Mouse (Mus musculus): ENCODE measurements at regions not wholly inside any gene's neighbourhood (a gene's known extent, or its start where the extent isn't known, plus 50 kb on each side); places are given as distances from the start of the nearest gene placed in this dataset.

DNA sequence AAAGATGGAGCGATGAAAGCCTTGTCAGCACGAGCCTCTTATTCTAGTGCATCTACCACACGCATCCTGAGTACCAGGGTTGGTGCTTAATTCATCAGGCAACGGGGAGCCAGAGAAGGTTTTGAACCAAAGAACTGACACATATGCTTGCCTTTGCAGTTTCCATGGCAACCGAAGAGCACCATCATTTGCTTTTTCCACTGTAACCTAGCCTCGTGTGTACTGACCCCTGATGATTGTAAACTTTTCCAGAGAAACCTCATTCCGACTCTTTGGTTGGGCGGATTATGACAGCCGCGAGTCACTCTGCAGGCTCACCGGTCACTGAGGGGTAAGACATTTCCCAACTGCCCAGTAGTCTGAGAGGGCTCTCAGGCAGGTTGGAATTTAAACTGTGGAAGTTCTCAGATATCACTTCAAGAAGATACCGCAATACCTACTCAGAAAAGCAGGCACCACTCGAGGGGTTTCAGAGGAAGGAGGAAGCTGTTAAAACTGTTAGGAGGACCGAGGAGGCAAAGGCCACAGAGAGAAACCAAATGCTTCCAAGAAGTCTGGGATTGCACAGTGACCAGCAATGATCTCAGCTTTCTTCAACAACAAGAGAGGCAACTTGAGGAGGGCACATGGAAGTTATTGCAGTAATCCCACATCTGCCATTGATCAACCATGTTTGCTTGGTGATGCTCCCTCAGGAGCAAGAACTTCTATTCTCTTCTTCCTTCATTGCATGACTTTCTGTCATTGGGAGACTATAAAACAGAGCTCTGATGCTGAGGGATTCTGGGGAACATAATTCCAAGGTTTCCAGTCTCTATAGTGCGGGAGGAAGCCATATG is 117.8 kb downstream of the Cartpt start:
- ATAC-seq (ENCODE audit: insufficient number of reproducible peaks, low FRiP score, low TSS enrichment), result no peak

DNA sequence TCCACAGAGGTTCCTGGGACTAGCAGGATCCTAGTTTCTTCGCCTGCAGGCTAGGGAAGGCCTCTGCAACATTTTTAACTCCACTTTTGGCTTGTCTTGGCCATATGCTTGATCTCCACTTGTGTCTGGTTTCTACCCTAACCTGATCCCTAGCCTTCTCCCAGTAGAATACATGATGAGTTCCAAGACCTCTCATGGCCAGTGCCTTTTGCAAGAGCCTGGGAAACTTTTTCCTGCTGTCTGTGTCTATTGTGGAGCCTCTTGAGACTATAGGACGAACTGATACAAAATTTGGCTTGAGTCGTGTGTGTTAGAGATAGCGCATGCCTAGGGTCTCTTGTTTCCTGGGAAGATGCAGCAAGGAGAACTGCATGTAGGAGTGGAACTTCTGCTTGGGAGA is 119.3 kb downstream of the Cartpt start:
- no peak for ATAC-seq (ENCODE audit: insufficient number of reproducible peaks, low FRiP score, low TSS enrichment)

DNA sequence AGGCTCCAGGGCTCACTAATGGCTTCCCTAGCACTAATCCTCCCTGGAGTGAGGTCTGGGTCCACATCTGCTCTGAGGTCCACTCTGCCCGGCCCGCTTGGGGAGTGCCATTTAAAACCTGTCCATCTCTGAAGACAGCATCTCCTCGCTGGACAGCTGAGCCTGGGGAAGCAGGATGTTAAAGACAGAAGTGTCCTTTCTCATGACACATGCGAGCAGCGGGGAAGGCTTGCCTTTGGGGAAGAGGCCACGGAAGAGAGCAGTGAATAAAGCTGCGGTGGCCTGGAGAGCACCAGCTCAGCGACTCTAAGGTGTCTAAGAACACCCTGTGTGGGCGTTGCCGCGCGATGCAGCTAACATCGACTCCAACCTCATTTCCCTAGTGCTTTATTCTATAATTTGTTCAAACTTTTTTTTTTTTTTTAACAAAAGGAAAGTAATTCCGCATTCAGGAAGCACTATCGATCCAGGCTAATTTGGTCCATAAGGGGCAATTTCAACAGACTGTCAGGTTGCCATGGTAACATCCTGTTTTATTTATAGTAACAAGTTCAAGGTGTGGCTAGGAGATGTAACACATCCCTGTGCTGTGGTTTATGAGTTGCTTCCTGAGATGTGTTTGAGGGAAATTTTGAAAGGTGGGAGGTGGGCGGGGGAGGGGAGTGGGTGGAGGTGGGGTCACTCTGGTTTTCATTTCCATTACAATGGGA is 120.0 kb downstream of the Cartpt start:
- no peak for ATAC-seq (ENCODE audit: insufficient number of reproducible peaks, low FRiP score, low TSS enrichment)

DNA sequence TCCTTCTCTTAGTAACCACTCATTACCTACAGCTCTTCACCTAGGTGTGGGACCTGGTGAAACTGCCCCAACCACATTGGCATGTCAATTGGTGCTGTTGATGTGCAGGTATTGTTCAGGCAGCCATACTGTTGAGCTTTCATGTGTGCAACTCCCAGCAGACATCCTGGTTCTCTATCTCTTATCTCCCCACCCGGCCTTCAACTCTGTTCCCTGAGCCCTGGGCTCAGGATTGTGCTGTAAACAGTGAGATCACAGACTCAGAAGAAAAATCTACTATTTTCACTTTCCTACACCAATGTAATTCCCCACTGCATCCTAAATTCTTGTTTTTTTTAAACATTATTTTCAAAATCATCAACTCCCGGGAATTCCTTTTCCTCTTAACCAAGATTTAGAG is 122.1 kb downstream of the Cartpt start:
- ATAC-seq (ENCODE audit: insufficient number of reproducible peaks, low FRiP score, low TSS enrichment), result no peak

DNA sequence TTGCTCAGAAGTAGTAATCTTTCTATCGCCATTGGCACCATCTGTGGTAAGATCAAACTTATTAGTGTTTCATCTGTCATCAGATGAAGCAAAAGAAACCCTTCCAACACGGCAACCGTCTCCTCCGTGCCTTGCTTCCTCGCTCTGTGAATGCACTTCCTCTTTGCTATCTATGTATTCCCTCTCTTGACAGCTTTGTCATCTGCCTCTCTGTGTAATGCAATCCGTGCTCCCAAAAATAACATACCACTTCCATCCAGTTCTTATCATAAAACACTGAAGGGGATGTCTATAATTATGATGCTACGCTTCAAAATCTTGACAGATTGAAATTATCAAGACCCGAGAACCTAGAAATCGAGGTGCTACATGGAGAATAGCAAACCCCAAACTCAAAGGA is 123.2 kb downstream of the Cartpt start:
- ATAC-seq (ENCODE audit: insufficient number of reproducible peaks, low FRiP score, low TSS enrichment), result no peak

DNA sequence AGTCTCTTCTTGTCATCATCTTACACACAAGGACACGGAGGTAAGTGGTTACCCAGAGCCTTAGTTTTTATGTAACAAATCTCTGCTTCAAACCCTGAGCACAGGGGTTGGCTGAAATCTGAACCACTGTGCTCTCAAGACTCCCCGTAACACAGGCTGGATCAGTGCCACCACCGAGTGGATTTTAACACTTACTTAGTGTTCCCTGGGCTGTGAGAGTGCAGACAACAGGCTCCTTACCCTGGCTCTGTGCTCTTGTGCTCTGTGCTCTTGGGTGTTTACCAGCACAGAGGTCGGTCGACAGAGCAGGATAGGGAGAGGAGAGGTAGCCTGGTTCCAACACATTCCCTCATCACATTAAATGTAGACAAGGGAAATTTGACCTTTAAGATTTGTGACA is 134.9 kb downstream of the Cartpt start:
- no peak for ATAC-seq (ENCODE audit: insufficient number of reproducible peaks, low FRiP score, low TSS enrichment)

DNA sequence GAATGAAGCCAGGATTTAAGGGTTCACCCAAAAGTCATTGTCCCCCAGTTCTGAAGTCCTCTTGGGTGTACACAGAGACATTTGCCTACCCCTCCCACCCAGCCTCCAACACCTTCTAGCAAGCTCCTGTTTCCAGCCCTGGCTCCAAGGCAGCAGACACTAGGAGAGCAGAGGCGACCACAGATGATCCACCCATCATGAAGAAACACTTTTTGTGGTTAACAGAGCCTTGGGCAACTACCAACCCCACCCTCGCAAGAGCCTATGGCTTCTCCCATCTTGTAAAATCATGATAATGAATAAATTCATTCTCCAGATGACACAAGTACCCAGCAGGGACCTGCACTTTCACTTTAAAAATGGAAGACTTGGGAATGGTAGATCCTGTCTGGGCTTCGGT is 136.1 kb downstream of the Cartpt start:
- no peak for ATAC-seq (ENCODE audit: insufficient number of reproducible peaks, low FRiP score, low TSS enrichment)

DNA sequence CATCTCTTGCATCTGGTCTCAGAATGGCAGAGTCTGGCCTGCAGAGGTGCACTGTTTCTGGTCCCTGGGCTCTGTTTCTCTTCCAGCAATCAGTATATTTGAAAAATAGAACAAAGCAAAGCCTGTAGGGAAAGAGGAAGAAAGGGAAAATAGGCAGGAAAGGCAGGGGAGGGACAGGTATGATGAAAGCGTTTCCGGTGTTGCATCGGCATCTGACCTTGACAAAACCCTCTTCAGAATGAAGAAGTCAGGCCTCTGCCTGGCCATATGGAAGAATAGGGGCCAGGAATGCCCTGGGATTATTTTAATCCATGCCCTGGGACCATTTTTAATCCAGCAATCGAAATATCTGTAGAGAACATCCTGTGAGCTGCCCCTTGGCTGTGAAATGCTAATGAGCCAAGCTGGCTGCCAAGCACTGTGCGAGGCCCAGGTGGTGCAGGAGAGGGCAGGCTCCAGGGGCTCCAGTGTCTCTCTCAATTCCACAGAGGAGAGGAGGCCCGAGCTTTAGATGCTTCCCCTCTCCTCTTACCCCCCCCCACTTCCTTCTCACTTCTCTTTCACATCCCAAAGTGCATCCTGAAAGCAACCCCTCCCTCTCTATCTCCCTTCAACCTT is 136.7 kb downstream of the Cartpt start:
- no peak for ATAC-seq (ENCODE audit: insufficient number of reproducible peaks, low FRiP score, low TSS enrichment)

DNA sequence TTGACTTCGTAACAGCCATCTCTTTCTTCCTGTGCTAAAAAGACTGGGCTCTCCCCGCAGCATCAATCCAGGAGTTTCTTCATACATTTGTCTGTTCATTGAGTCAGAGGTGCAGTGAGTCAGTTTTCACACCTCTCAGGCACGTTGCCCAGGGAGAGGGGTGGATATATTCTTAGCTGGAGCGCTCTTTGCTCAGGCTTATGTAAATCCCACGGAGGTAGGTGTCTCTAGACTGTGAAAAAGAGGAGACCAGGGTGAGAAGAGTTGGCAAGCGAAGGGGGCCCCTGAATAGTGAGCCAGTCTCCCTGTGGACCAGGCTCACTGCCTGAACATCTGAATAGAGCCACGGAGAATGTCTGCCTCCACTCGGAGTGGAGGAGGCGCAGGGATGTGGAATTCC is 139.0 kb downstream of the Cartpt start:
- no peak for ATAC-seq (ENCODE audit: insufficient number of reproducible peaks, low FRiP score, low TSS enrichment)

DNA sequence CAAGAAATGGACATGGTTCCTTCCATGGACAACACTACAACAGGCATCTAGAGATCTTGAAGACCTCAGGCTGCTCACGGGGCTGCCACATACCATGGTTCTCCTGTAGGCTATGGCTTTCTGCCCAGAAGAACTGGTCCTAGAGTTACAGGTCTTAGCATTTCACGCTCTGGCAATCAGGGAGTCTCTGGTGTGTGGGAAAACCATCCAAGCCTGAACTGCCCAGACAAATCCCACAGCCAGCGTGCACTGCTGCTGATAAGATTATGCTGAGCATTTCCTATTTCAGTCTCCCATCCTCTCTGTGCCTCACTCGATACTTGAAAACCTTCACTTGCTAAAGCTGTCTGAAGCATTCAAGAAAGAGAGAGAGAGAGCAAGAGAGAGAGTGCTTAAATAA is 139.5 kb downstream of the Cartpt start:
- no peak for ATAC-seq (ENCODE audit: insufficient number of reproducible peaks, low FRiP score, low TSS enrichment)

DNA sequence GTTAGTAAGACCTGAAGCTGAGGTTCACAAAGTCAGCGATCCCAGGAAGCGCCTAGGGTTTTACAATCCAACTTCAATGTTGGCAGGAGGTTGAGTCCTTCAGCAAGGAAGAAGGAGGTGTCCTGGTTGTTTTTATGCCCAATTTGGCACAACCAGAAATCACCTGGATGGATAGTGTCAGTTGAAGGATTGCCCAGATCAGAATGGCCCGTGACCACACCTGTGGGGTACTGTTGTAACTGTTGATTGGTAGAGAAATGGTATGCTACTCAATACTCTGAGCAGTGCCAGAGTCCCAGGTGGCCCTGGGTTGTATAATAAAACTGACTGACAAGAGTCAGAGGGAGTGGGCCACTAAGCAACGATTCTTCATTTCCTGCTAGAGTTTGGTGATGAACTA is 140.2 kb downstream of the Cartpt start:
- no peak for ATAC-seq (ENCODE audit: insufficient number of reproducible peaks, low FRiP score, low TSS enrichment)

DNA sequence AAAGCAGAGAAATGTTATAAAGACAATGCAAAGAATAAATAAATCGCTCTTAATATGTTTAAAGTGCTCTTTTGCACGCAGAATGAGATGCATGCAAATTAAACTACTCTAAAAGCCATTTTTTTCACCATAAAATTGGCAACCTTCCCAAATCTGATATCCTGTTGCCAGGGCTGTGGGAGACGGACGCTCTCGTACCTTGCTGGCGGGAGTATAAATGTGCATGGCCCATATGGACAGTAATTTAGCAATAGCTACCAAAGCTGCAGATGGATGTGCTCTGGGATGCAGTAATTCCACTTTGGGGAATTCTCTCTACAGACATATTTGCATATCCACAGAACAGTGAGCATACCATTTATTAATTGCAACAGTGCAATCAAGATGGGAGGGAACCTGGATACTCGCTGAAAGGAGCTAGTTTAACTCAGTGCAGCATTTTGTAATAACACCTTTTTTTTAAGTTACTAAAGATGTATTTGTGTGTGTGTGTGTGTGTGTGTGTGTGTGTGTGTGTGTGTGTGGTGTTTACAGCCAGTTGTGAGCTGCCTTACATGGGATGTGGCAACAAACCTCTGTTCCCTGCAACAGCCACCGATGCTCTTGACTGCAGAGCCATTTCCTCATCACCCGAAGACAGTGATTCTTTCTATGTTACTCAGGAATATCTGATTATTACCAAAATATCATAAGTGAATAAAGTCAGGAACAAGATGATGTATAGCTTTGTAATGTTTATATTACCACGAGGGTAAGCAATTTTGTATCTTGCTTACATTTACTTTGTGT is 141.4 kb downstream of the Cartpt start:
- 0 out of 2 replicates have a peak, but pooled peaks have one; percentile 52 for ATAC-seq (ENCODE audit: insufficient number of reproducible peaks, low FRiP score, low TSS enrichment)

DNA sequence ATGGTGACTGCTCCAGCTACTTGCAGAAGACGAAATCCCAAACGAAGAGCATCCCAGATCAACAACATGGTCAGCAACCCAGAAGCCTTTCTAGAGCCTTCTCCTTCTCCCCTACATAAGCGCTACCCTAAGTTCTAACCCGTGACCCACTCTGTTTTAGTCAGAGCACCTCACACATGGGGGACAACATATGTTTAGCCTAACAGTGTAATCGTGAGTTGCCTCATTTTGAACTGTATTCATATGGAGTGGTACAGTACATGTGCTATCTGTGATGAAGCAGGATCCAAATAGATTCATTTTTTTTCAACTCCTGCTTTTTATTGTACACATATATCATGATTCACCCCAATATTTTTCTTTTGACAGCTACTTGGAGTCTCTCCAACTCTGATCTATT is 146.2 kb downstream of the Cartpt start:
- ATAC-seq (ENCODE audit: insufficient number of reproducible peaks, low FRiP score, low TSS enrichment), result no peak

DNA sequence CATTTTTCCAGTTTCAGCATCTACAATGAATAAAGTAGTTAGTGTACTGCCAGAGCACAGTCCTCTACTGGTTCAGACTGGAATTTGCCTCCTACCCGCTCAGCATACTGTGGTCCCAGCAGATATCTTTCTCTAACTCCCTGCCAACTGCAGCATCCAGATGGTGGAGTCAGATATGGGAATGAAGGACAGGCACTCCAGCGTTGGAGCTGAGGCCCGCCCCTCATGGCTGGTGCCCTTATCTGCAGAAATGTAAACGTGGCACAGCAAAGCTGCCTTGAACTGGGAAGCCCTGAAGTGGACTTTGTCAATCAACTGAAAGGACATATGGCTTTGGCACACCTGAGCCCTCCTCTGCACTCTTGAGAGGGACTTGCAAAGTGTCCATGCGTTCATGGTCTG is 146.6 kb downstream of the Cartpt start:
- ATAC-seq (ENCODE audit: insufficient number of reproducible peaks, low FRiP score, low TSS enrichment), result no peak

DNA sequence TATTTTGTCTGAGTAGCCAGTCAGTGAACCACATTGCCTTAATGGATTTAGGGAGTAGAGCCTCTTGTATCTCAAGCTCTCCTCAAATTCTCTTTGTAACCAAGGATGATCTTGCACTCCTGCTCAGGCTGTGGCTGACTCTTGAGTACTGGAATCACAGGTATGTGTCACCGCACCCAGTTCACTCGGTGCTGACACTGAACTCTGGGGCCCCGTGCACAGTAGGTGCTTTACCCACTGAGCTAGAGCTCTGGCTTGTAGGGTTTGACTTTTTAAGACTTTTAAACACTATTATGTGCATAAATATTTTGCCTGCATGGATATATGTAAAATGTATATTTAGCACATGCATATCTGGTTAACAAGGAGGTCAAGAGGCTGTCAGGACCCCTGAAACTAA is 147.4 kb downstream of the Cartpt start:
- ATAC-seq (ENCODE audit: insufficient number of reproducible peaks, low FRiP score, low TSS enrichment), result no peak

DNA sequence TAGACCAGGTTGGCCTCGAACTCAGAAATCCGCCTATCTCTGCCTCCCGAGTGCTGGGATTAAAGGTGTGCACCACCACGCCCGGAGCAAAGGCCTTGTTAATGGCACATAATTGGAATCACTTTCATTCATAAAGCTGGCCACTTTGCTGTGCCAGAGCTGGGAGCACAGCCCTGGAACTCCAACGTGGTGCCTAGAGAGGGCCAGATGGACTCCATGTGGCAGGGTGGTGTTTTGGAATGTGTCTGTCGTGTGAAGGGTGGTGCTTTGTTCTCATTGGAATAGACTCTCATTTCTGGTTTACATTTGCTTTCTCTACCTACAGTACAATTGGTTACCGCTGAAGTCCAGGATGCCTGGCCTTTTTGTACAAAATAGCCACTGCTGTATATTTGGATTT is 150.2 kb downstream of the Cartpt start:
- peak; percentile 90 for ATAC-seq (ENCODE audit: insufficient number of reproducible peaks, low FRiP score, low TSS enrichment)

DNA sequence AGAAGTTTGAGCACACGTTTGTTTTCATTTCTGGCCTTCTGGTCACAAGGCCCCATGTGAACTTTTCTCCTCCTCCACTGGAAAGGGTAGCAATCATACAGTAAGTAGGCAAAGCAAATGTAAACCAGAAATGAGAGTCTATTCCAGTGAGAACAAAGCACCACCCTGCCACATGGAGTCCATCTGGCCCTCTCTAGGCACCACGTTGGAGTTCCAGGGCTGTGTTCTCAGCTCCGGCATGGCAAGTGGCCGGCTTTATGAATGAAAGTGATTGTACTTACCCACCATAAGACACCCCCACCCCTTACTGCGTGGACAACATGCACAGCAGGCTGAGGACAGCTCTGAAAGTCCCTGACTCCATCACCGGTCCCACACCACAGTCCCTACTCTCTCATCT is 151.5 kb downstream of the Cartpt start:
- no peak for ATAC-seq (ENCODE audit: insufficient number of reproducible peaks, low FRiP score, low TSS enrichment)

DNA sequence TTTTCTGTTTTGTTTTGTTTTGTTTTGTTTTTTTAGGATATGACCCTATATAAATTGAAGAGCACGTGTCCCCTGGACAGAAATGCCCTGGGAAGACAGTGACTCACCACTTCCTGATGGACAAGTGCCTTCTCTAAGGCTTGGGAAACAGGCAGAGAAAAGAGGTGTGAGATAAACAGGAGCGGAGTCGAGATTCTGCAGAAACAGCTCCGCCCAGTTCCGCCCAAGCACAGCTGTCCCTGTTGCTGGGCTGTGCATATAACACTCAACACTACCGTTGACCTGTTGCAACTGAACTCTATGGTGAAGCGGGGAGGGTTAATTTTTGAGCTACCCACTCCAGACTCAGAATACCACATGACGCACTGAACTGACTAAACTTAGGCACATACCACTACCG is 152.8 kb downstream of the Cartpt start:
- no peak for ATAC-seq (ENCODE audit: insufficient number of reproducible peaks, low FRiP score, low TSS enrichment)

DNA sequence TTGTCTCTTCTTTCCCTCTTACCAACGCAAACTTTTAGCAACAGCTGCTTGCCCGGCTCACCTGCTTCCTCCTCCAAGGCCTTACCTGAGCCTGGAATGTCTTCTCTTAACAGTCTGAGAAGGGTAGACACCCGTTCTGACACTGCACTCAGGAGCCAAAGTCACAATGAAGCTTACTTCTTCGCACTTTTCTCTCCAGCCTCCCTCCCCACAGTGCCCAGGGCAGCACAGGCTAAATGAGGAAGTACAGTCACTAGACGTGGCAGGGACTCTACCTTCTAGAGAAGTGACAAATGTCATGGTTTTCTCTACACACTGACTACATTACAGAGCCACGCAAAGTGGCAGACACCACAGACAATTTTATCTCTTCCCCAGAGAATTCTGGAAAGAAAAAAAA is 155.4 kb downstream of the Cartpt start:
- ATAC-seq (ENCODE audit: insufficient number of reproducible peaks, low FRiP score, low TSS enrichment), result no peak

DNA sequence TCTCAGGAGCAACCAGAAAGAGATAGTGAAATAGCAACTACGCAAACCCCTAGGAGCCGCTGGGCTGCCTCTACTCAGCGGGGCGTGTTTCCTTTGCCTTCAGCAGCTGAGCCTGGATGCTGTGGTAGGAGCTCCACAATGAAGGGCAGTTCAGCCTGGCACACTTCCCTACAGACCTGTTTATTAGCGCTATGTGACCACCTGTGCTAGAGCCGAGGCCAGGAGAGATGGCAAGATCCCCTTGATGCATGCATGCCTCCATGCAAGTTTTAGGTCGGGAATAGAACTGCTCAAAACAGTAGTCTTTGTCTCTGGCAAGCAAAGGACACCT is 156.1 kb downstream of the Cartpt start:
- ATAC-seq (ENCODE audit: insufficient number of reproducible peaks, low FRiP score, low TSS enrichment), result peak; percentile 42
